Comparison of ENCODE assay signal across 9 mouse cellular contexts in the genomic region with DNA sequence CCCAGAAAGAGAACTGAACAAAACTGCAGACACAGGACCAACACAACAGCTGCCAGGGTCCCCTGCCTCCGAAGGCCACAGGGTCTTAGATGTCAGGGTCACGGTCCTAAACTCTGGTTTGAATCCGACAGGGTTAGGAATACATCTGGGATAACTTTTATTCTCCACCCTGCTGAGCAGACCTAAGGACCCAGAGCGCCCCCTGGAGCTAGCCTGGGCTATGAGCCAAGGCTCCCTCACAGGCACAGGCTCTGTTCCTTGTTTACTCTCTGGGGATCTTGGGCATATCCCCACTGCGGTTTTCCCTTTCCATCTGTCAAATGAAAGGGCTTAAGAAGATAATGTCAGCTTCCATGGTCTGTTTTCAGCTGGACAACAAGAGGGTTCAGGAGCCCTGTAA. TPM values are rescaled to one million over a fixed set of nuclear protein-coding genes. Genes with fewer than 3 reads are reported as not detected.
DNase-seq lines count a peak whose midpoint lies in the region; ATAC-seq and TF ChIP-seq lines count a peak whose summit lies in the region.
"Had no signal": no experiment of that assay in that cellular context is flagged by ENCODE, and none has a peak within 500 bp of the region (broad histone marks: within the 10 kb centered on the region; RNA-seq: fewer than 3 reads in every experiment).

No protein-coding gene starts in this region.

- no peak overlapping the region for H3K4me2 ChIP-seq in liver, postnatal 0 days (ENCODE audit: low read depth, low read length)

- H3K27ac ChIP-seq in kidney, adult 2 months (ENCODE audit: insufficient read depth, low read depth, low read length): no peak overlapping the region
- no peak overlapping the region for H3K27ac ChIP-seq in liver, postnatal 0 days (ENCODE audit: low read depth)
- H3K27ac ChIP-seq: midbrain, embryonic 10.5 days had no signal

- 55% methylated on average over 5 of the region's 5 CpGs for WGBS in kidney, adult 2 months
- WGBS in liver, postnatal 0 days (ENCODE audit: insufficient replicate concordance): 50% methylated on average over 5 of the region's 5 CpGs

- intact Hi-C loops in gastrocnemius, postnatal 14 days (cut with DNase I; ENCODE audit: low total_unique reads): no loop called here

- TF ChIP-seq POLR2A in kidney, adult 2 months (IDR thresholded peaks at IDR 0.05; ENCODE audit: low read depth, low read length): no peak

- peak; percentile 25 for DNase-seq in kidney, adult 2 months
- DNase-seq in kidney, postnatal 14 days: no peak
- DNase-seq in A20 (ENCODE audit: low read depth, low spot score): peak; percentile 48
- DNase-seq in MEL-GATA-1-ER (ENCODE audit: extremely low read depth, low read depth): peak; percentile 60
- DNase-seq in liver, postnatal 0 days: no peak
- DNase-seq in cerebellum, adult 11-12 months: no peak
- no peak for DNase-seq in gastrocnemius, postnatal 14 days
- DNase-seq: forebrain, postnatal 0 days had no signal

- H3K4me3 ChIP-seq in kidney, adult 2 months (ENCODE audit: insufficient read depth, low read depth, low read length): no peak overlapping the region
- no peak overlapping the region for H3K4me3 ChIP-seq in liver, postnatal 0 days (ENCODE audit: low read depth, low read length)
- H3K4me3 ChIP-seq: midbrain, embryonic 10.5 days had no signal

- no peaks in the 10 kb centered on the region for H3K27me3 ChIP-seq in kidney, adult 2 months (replicated peaks; ENCODE audit: control insufficient read depth, insufficient read depth, low read length)
- H3K27me3 ChIP-seq in liver, postnatal 0 days (ENCODE audit: insufficient read depth, low read length): no peaks in the 10 kb centered on the region

- TF ChIP-seq CTCF in kidney, adult 2 months (conservative IDR thresholded peaks at IDR 0.05; ENCODE audit: insufficient read depth, insufficient read length, low read depth, low read length): 0 out of 2 replicates have a peak, but pooled peaks have one; percentile 32
- peak; percentile 54 for TF ChIP-seq CTCF in liver, postnatal 0 days (IDR thresholded peaks at IDR 0.05; ENCODE audit: low read depth)

- ATAC-seq in liver, postnatal 0 days: no peak
- ATAC-seq: forebrain, postnatal 0 days had no signal

- TF ChIP-seq EP300 in liver, postnatal 0 days (IDR thresholded peaks at IDR 0.05; ENCODE audit: low read depth): no peak

- no peaks in the 10 kb centered on the region for H3K36me3 ChIP-seq in kidney, adult 2 months (ENCODE audit: control insufficient read depth, insufficient read depth, low read length)
- H3K36me3 ChIP-seq in liver, postnatal 0 days (replicated peaks; ENCODE audit: insufficient read depth, low read length): no peaks in the 10 kb centered on the region
- H3K36me3 ChIP-seq: midbrain, embryonic 10.5 days had no signal

- H3K9ac ChIP-seq in liver, postnatal 0 days (replicated peaks): no peak overlapping the region
- H3K9ac ChIP-seq: forebrain, postnatal 0 days had no signal

- peaks cover 5% of the 10 kb centered on the region; the same call in 1 of the 2 replicates for H3K4me1 ChIP-seq in kidney, adult 2 months (ENCODE audit: control insufficient read depth, insufficient read depth, low read length)
- H3K4me1 ChIP-seq in liver, postnatal 0 days (ENCODE audit: insufficient read depth): no peaks in the 10 kb centered on the region
- H3K4me1 ChIP-seq: midbrain, embryonic 10.5 days had no signal

- H3K9me3 ChIP-seq in liver, postnatal 0 days (ENCODE audit: low read length): no peaks in the 10 kb centered on the region

RNA-seq across cellular contexts. Expression of a gene that starts 59.1 kb away (rescaled TPM):
- 29.5 and 36.8 TPM in 2 replicates for polyA plus RNA-seq in kidney, adult 2 months (2012; rRNA removed)
- 6.8 and 7.3 TPM in 2 replicates for polyA plus RNA-seq in liver, postnatal 0 days (2015; fragmentation: Nextera tagmentation; extraction: Ambion mirVana)
- 10 to 100 TPM; 13.1 to 15.1 TPM for total RNA-seq in gastrocnemius, postnatal 14 days (2021)

Comparison
In these comparisons a context has a peak if more than half of its experiments do, and no peak if none do; other contexts are left out.
1. DNase-seq: peak in kidney, adult 2 months (single experiment), A20 (single experiment) and MEL-GATA-1-ER (single experiment); none in kidney, postnatal 14 days (single experiment), liver, postnatal 0 days (single experiment), cerebellum, adult 11-12 months (single experiment) and gastrocnemius, postnatal 14 days (single experiment).